Mouse (Mus musculus): ENCODE results near the gene Wdr47.

DNA sequence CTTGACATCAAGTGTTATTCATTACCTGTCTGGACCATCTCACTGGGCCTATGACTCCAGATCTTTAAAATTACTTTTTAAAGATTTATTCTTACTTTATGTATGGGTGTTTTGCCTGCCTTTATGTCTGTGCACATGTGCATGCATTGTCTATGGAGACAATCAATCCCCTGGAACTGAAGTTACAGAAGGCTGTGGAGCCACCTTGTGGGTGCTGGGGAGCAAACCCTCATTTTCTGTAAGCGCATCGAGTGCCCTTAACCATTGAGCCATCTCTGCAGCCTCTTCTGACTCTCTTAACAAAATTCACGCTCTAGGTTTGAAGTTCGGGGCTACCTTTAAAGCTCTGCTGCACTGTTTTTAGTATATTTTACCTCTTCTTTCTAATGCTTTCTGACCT lies 48.3 kb downstream of the Wdr47 start:
- peak; percentile 49 for TF ChIP-seq CTCF (IDR thresholded peaks at IDR 0.05; ENCODE audit: low read depth)
- no peak for TF ChIP-seq EP300 (IDR thresholded peaks at IDR 0.05; ENCODE audit: low read depth)
